Mouse (Mus musculus) hindbrain, embryonic 16.5 days (tissue): ENCODE results near the gene Fcho2. TPM values are rescaled to one million over a fixed set of nuclear protein-coding genes. Genes with fewer than 3 reads are reported as not detected.

ENCODE experiments used
- ATAC-seq: fragments of 200-750 bp; cut with Nextera tagmentation; 2 replicates; pipeline ENCODE4 v1.8.0; 2017; ENCODE audit warnings: moderate TSS enrichment, moderate library complexity
- H3K27ac ChIP-seq: fragments of 300-500 bp; sonication (generic); 2 replicates; pipeline ENCODE4 v1.5.1; 2014; ENCODE audit warnings: low read depth, mild to moderate bottlenecking, control low read depth, low read length, moderate library complexity
- H3K27me3 ChIP-seq: fragments of 300-500 bp; sonication (generic); replicated peaks from 2 replicates; pipeline ENCODE4 v1.6.1; 2014; ENCODE audit warnings: low read length; ENCODE audit not compliant: control insufficient read depth, insufficient read depth
- H3K36me3 ChIP-seq: fragments of 300-500 bp; sonication (generic); 2 replicates; pipeline ENCODE4 v1.6.1; 2014; ENCODE audit warnings: mild to moderate bottlenecking, low read length, moderate library complexity, mixed read lengths; ENCODE audit not compliant: control insufficient read depth, insufficient read depth
- H3K4me1 ChIP-seq: fragments of 300-500 bp; sonication (generic); 2 replicates; pipeline ENCODE4 v1.6.1; 2014; ENCODE audit warnings: low read depth, low read length; ENCODE audit not compliant: control insufficient read depth, insufficient read depth
- H3K4me2 ChIP-seq: fragments of 300-500 bp; sonication (generic); 2 replicates; pipeline ENCODE4 v1.6.1; 2014; ENCODE audit warnings: mild to moderate bottlenecking, low read length, control low read depth, moderate library complexity
- H3K4me3 ChIP-seq: fragments of 300-500 bp; sonication (generic); 2 replicates; pipeline ENCODE4 v1.5.1; 2014; ENCODE audit warnings: mild to moderate bottlenecking, low read length, control low read depth, moderate library complexity
- H3K9ac ChIP-seq: fragments of 300-500 bp; sonication (generic); 2 replicates; pipeline ENCODE4 v1.6.1; 2014; ENCODE audit warnings: low read depth, mild to moderate bottlenecking, control low read depth, low read length, moderate library complexity
- H3K9me3 ChIP-seq: fragments of 300-500 bp; sonication (generic); 2 replicates; pipeline ENCODE4 v1.6.1; 2014; ENCODE audit warnings: mild to moderate bottlenecking, low read length, moderate library complexity; ENCODE audit not compliant: control insufficient read depth
- WGBS: fragments of 180-500 bp; shearing (Covaris S2); extraction: QIAGEN DNeasy Blood & Tissue Kit; methylation state at CpG from one replicate; pipeline ENCODE4 v1.1.7; 2014; 5-methylcytosine and 5-hydroxymethylcytosine counted together
- polyA plus RNA-seq: library from polyadenylated mRNA; unstranded; fragments of >200 nt; fragmentation: Nextera tagmentation; extraction: Ambion mirVana; gene quantifications from 2 replicates; pipeline ENCODE4 v1.2.1, GENCODE M21; 2015

The Fcho2 gene
- polyA plus RNA-seq, 1 experiment from 2014 or later = 21.2 TPM

DNA sequence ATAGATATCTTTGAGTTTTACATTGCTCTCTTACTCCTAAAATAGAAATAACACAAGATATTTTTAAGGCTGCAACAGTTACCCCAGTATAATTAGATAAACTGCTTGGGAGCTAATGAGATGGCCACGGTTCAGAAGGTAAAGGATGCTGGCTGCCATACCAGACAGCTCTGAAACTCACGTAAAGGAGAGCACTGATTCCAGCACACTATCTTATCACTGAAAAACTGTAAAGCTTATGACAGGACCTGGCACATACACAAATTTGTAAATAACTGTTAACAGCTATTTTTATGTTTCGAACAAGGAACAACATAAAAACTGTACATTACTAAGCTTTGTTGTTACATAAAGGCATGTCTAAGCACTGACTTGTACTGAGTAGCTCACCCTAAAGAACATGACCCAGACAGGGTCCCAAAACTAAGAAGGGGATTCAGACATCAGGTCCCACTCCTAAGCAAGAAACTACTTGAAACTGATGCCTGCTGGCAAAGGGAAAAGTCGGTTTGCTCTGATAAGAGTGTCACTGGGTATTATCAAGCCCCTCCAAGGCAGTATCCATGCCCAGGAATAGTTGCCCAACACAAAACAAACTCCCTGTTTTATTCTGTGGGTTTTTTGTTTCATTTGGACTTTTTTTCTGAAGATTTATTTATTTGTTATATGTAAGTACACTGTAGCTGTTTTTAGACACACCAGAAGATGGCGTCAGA is 28.1 kb downstream of the Fcho2 start:
- no peak for ATAC-seq
- WGBS = 85% methylated on average over 5 of the region's 5 CpGs
- no peak overlapping the region for H3K4me2 ChIP-seq
- no peak overlapping the region for H3K9ac ChIP-seq
- no peaks in the 10 kb centered on the region for H3K27me3 ChIP-seq
- no peak overlapping the region for H3K27ac ChIP-seq
- no peaks in the 10 kb centered on the region for H3K9me3 ChIP-seq
- H3K4me3 ChIP-seq = no peak overlapping the region
- H3K36me3 ChIP-seq = no peaks in the 10 kb centered on the region
- no peaks in the 10 kb centered on the region for H3K4me1 ChIP-seq

DNA sequence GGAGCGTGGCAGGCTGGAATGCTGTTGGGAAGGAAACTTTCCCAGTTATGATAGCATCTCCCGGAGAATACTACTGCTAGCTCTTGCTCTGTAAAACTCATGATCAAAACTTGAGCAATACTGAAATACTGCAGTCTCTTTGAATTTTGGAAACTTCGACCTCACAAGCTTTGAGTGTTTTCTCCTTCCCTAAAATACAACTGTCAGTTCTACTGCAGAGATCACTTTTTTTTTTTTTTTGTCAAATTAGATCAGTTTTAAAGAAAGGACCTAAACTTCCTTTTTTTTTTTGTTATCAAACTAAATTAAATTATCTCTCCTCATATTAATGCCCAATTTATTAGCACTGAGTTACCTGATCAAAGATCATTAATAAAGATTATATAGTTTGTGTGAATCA is 37.3 kb downstream of the Fcho2 start:
- Histone ChIP-seq H3K27ac (no peak overlapping the region), H3K9ac (no peak overlapping the region), H3K4me1 (no peaks in the 10 kb centered on the region), H3K36me3 (peaks cover 7% of the 10 kb centered on the region; the same call in 1 of the 2 replicates), H3K4me2 (no peak overlapping the region), H3K9me3 (no peaks in the 10 kb centered on the region), H3K4me3 (no peak overlapping the region), H3K27me3 (no peaks in the 10 kb centered on the region)
- 92% methylated on average over 3 of the region's 3 CpGs for WGBS
- no peak for ATAC-seq

DNA sequence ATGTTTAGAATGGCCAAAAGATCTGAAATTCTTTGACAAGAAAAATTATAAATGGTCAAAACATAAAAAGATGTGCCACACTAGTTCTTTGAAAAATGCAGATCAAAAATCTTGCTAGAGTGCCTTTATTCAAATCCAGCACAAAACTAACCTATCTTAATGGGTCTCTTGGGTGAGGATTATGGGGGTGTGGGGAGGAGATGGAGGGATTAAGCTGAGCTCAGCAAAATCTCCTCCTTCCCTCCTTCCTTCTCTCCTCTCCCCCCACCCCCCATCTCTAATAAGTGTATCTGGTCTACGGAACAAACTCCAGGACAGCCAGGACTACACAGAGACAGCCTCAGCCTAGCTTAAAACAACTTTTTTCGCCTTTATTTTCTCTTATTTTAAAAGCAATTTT is 43.8 kb downstream of the Fcho2 start:
- Histone ChIP-seq H3K9ac (no peak overlapping the region), H3K27ac (no peak overlapping the region), H3K4me1 (peaks cover 2% of the 10 kb centered on the region), H3K27me3 (no peaks in the 10 kb centered on the region), H3K36me3 (0 out of 2 replicates have a peak, but pooled peaks cover 2% of the 10 kb centered on the region), H3K4me2 (no peak overlapping the region), H3K9me3 (no peaks in the 10 kb centered on the region), H3K4me3 (no peak overlapping the region)
- no peak for ATAC-seq
- 83% methylated on average over 2 of the region's 2 CpGs for WGBS

DNA sequence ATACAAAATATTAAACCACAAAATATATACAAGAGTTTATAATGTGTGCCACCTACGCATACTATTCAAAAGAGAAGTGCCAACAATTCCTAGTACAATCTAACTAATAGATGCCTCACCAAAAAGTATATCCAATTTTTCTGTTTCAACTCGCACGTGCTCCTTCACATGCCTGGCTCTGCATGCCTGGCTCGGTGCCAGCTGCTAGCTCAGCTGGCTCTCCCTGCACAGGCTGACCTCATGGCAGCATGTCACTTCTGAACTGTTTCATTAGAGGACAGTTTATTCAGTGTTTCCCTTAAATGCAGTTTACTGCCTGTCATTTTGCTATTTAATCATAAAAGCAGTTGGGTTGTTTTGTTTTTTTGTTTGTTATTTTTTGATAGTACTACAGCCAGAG is 46.9 kb downstream of the Fcho2 start:
- peak; percentile 76 for ATAC-seq
- 35% methylated on average over 4 of the region's 4 CpGs for WGBS
- Histone ChIP-seq H3K9ac (no peak overlapping the region), H3K27ac (no peak overlapping the region), H3K4me2 (no peak overlapping the region), H3K36me3 (no peaks in the 10 kb centered on the region), H3K4me1 (peaks cover 2% of the 10 kb centered on the region), H3K9me3 (no peaks in the 10 kb centered on the region), H3K27me3 (no peaks in the 10 kb centered on the region), H3K4me3 (no peak overlapping the region)

DNA sequence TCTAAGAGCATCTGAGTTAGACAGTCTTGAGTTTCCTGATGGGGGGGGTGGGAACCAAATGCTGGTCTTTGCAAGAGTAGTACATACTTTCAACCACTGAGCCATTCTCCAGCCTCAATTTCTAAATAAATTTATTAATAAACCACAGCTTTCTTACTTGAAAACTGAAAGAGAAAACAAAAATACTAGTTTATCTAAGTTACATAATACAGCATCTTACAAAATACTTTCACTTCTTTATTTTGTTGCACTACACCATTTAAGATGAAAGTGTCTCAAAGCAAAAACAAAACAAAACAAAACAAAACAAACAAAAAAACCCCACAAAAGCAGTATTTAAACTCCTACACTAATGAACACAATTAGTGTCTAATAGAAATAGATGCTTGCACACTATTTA is 53.5 kb downstream of the Fcho2 start:
- ATAC-seq = no peak
- Histone ChIP-seq H3K9me3 (no peaks in the 10 kb centered on the region), H3K4me1 (no peaks in the 10 kb centered on the region), H3K27me3 (no peaks in the 10 kb centered on the region), H3K4me3 (no peak overlapping the region), H3K9ac (no peak overlapping the region), H3K27ac (no peak overlapping the region), H3K4me2 (no peak overlapping the region), H3K36me3 (no peaks in the 10 kb centered on the region)

DNA sequence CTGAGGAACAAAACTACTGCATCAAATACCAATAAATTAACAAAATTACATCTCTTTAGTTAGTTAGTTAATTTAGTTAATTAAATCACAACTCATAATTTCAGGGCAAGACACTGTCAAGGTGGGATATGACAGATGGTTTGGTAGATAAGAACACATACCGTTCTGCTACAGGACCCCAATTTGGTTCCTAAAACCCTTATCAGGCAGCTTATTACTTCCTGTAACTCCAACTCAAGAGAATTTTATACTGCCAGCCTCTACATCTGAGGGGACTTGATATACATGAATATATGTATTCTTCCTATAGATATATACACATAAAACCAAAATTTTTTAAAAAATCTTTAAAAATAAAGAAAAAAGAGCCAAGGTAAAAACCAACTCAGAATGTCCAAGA is 59.4 kb downstream of the Fcho2 start:
- H3K4me2 ChIP-seq = no peak overlapping the region
- WGBS = 90% methylated on average over 1 of the region's 1 CpGs
- ATAC-seq = no peak
- H3K4me1 ChIP-seq = no peaks in the 10 kb centered on the region
- H3K9ac ChIP-seq = no peak overlapping the region
- peaks cover 2% of the 10 kb centered on the region; the same call in 1 of the 2 replicates for H3K36me3 ChIP-seq
- no peaks in the 10 kb centered on the region for H3K9me3 ChIP-seq
- H3K27me3 ChIP-seq = no peaks in the 10 kb centered on the region
- H3K4me3 ChIP-seq = no peak overlapping the region
- H3K27ac ChIP-seq = no peak overlapping the region

DNA sequence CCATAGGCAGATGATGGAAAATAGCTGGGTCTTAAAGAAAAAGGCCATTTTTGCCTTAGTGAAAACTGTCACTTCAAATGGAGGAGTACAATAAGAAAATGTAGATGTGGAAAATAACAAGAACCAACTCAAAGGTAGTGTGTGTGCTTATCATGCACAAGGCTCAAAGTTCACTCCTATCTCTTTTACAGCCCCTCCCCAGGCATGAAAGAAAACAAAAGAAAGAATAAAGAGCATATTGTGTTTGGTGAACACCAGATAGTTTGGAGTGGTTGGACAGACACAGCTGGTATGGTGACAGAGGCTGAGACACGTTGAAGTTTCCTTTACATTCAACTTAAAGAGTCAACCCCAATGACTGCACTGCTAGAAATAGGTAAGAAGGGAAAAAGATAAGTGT is 70.6 kb downstream of the Fcho2 start:
- no peaks in the 10 kb centered on the region for H3K4me1 ChIP-seq
- no peaks in the 10 kb centered on the region for H3K27me3 ChIP-seq
- H3K9ac ChIP-seq = no peak overlapping the region
- no peaks in the 10 kb centered on the region for H3K9me3 ChIP-seq
- H3K27ac ChIP-seq = no peak overlapping the region
- H3K4me3 ChIP-seq = no peak overlapping the region
- peaks cover 11% of the 10 kb centered on the region; the same call in 1 of the 2 replicates for H3K36me3 ChIP-seq
- 69% methylated on average over 1 of the region's 1 CpGs for WGBS
- H3K4me2 ChIP-seq = no peak overlapping the region
- ATAC-seq = no peak

DNA sequence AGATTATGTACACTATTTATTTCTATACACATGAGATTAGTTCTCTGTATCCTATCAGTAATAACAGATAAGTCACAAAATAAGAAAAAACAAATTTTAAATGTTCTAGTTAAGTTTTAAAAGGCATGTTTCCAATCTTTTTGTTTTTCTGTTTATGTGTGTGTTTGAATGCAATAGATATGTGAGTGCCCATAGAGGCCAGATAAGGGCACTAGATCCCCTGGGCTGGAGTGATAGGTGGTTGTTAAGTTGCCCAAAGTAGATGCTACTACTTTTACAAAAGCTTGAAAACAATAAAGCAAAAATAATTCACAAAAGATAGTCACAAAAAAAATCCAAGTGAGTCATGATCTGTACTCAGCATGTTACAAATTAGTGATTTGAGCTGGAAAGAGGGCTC is 71.4 kb downstream of the Fcho2 start:
- H3K27ac ChIP-seq = no peak overlapping the region
- no peak overlapping the region for H3K4me2 ChIP-seq
- peaks cover 9% of the 10 kb centered on the region; the same call in 1 of the 2 replicates for H3K36me3 ChIP-seq
- ATAC-seq = no peak
- H3K4me3 ChIP-seq = no peak overlapping the region
- no peaks in the 10 kb centered on the region for H3K9me3 ChIP-seq
- H3K9ac ChIP-seq = no peak overlapping the region
- H3K27me3 ChIP-seq = no peaks in the 10 kb centered on the region
- no peaks in the 10 kb centered on the region for H3K4me1 ChIP-seq

DNA sequence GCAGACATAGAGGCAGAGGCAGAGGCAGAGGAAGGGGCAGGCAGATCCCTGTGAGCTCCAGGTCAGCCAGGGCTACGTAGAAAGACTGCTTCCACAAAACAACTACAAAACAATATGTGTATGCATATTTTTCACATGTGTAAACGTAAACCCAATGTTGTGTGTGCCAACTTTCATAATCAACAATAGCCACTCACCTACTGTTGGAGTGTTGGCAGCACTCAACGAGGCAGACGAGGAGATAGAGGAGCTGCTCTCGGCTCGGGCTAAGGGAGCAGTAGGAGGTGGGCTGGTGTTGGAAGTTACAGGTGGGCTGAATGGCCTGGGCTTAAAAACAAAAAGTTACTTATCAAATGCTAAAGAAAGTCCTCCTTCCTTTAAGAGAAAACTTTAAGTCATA is 72.0 kb downstream of the Fcho2 start:
- peaks cover 9% of the 10 kb centered on the region; the same call in 1 of the 2 replicates for H3K36me3 ChIP-seq
- H3K9me3 ChIP-seq = no peaks in the 10 kb centered on the region
- ATAC-seq = no peak

More for the DNA sequence above, 72.0 kb downstream of the Fcho2 start:
- Histone ChIP-seq H3K27ac (no peak overlapping the region), H3K27me3 (no peaks in the 10 kb centered on the region), H3K4me3 (no peak overlapping the region), H3K4me2 (no peak overlapping the region), H3K4me1 (no peaks in the 10 kb centered on the region), H3K9ac (no peak overlapping the region)
- WGBS = 97% methylated on average over 6 of the region's 6 CpGs
